Mouse (Mus musculus): ENCODE results near the gene Pnkd. TPM values are rescaled to one million over a fixed set of nuclear protein-coding genes. Genes with fewer than 3 reads are reported as not detected.

Gene Pnkd
- polyA plus RNA-seq (2015; fragmentation: Nextera tagmentation; extraction: Ambion mirVana): 104 and 114 TPM in 2 replicates

- under 1% methylated on average over 56 of the region's 56 CpGs for WGBS
- peak within 1 kb of the TSS; percentile 90 for H3K4me3 ChIP-seq
- H3K27ac ChIP-seq: peak within 1 kb of the TSS; percentile 85
- H3K9ac ChIP-seq: peak within 1 kb of the TSS; percentile 79
- peaks cover 53% of the 10 kb centered on the region for H3K36me3 ChIP-seq
- peak within 1 kb of the TSS; percentile 79 for H3K4me2 ChIP-seq
- peaks cover 37% of the 10 kb centered on the region for H3K4me1 ChIP-seq
- no peaks in the 10 kb centered on the region for H3K9me3 ChIP-seq
- ATAC-seq (ENCODE audit: insufficient number of reproducible peaks, low FRiP score, low TSS enrichment, low read depth): peak; percentile 97
- H3K27me3 ChIP-seq: no peaks in the 10 kb centered on the region
Measured at GRCm38 (mm10) chr1:74284543-74285160, at the start of gene Pnkd, which contains the start of gene Aamp. Pnkd (plus strand) TSS chr1:74284930. Aamp (minus strand) TSS chr1:74284738.

- WGBS: 2% methylated on average over 42 of the region's 55 CpGs
- Histone ChIP-seq H3K4me3 (peak within 1 kb of the TSS; percentile 94), H3K4me1 (peaks cover 30% of the 10 kb centered on the region), H3K4me2 (peak within 1 kb of the TSS; percentile 72), H3K36me3 (no peaks in the 10 kb centered on the region), H3K9me3 (no peaks in the 10 kb centered on the region), H3K9ac (peak within 1 kb of the TSS; percentile 93), H3K27me3 (no peaks in the 10 kb centered on the region), H3K27ac (peak within 1 kb of the TSS; percentile 93)
- ATAC-seq (ENCODE audit: insufficient number of reproducible peaks, low FRiP score, low TSS enrichment, low read depth): peak; percentile 90
Measured at GRCm38 (mm10) chr1:74235938-74236589, 48.7 kb upstream of the Pnkd start, which contains the start of gene Arpc2. Arpc2 (plus strand) TSS chr1:74236084.

GRCm38 (mm10) chr1:74236590-74237317 lies 48.0 kb upstream of the Pnkd start:
- Histone ChIP-seq H3K9me3 (no peaks in the 10 kb centered on the region), H3K4me1 (peaks cover 30% of the 10 kb centered on the region), H3K9ac (peak overlapping the region; percentile 93), H3K4me3 (peak overlapping the region; percentile 94), H3K27me3 (no peaks in the 10 kb centered on the region), H3K36me3 (no peaks in the 10 kb centered on the region), H3K27ac (peak overlapping the region; percentile 93), H3K4me2 (peak overlapping the region; percentile 67)
- under 1% methylated on average over 46 of the region's 57 CpGs for WGBS
- ATAC-seq (ENCODE audit: insufficient number of reproducible peaks, low FRiP score, low TSS enrichment, low read depth): peak; percentile 73; the same call in 1 of the 2 replicates

DNA sequence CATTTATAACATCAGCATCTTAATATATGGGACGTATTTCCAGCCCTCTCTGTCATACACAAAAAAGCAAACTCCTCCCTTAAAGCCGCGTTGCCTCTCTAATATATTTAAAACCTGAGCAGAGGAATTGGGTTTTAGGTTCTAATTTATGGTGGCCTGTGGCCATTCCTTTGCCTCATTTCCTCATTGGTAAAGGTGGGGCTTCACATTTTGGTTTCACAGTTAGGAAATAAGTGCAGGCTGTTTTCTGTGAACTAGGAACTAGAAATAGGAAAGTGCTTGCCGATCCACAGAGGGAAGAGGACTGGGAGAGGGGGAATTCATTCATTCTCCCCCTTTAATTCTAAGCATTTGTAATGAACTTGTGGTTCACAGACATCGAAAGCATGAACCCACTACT lies 47.1 kb upstream of the Pnkd start:
- Histone ChIP-seq H3K27ac (peak overlapping the region; percentile 54), H3K9me3 (no peaks in the 10 kb centered on the region), H3K27me3 (no peaks in the 10 kb centered on the region), H3K4me2 (peak overlapping the region; percentile 67), H3K9ac (peak overlapping the region; percentile 93; the same call in 1 of the 2 replicates), H3K36me3 (no peaks in the 10 kb centered on the region), H3K4me3 (peak overlapping the region; percentile 94), H3K4me1 (peaks cover 30% of the 10 kb centered on the region)
- WGBS: 20% methylated on average over 5 of the region's 5 CpGs
- no peak for ATAC-seq (ENCODE audit: insufficient number of reproducible peaks, low FRiP score, low TSS enrichment, low read depth)

- no peaks in the 10 kb centered on the region for H3K9me3 ChIP-seq
- H3K27me3 ChIP-seq: no peaks in the 10 kb centered on the region
- H3K36me3 ChIP-seq: no peaks in the 10 kb centered on the region
- no peak for ATAC-seq (ENCODE audit: insufficient number of reproducible peaks, low FRiP score, low TSS enrichment, low read depth)
- peak overlapping the region; percentile 67 for H3K4me2 ChIP-seq
- WGBS: 48% methylated on average over 1 of the region's 1 CpGs
- H3K9ac ChIP-seq: no peak overlapping the region
- H3K4me3 ChIP-seq: peak overlapping the region; percentile 94
- peaks cover 30% of the 10 kb centered on the region for H3K4me1 ChIP-seq
- H3K27ac ChIP-seq: peak overlapping the region; percentile 54
Measured at GRCm38 (mm10) chr1:74238136-74238535, 46.6 kb upstream of the Pnkd start.

- no peak for ATAC-seq (ENCODE audit: insufficient number of reproducible peaks, low FRiP score, low TSS enrichment, low read depth)
- Histone ChIP-seq H3K27me3 (no peaks in the 10 kb centered on the region), H3K4me2 (peak overlapping the region; percentile 30; the same call in 1 of the 2 replicates), H3K9me3 (no peaks in the 10 kb centered on the region), H3K4me3 (no peak overlapping the region; the same call in 1 of the 2 replicates), H3K36me3 (no peaks in the 10 kb centered on the region), H3K9ac (no peak overlapping the region), H3K4me1 (peaks cover 31% of the 10 kb centered on the region), H3K27ac (no peak overlapping the region)
- 46% methylated on average over 7 of the region's 7 CpGs for WGBS
Measured at GRCm38 (mm10) chr1:74239162-74239561, 45.6 kb upstream of the Pnkd start.

DNA sequence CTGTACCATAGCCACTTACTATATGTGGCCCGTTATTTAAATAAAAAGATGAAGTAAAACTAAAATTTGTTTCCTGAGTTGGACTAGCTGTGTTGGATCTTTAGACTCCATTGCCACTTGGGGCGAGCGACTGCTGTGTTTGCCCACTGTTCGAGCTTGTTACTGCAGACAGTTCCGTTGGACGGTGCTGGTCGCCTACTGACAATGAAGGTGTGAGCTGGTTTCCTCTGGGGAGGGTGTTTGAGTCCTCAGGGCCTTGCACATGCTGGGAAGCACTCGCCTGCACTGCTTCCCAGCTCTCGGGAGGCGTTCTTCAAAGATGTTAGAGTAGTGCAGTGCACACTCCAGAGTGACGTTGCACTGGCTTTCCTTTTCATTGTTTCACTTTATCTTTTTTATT lies 45.1 kb upstream of the Pnkd start:
- no peak overlapping the region for H3K27ac ChIP-seq
- H3K4me2 ChIP-seq: 0 out of 2 replicates have a peak overlapping the region, but pooled peaks have one; percentile 30
- no peak overlapping the region for H3K9ac ChIP-seq
- whole genome bisulfite sequencing: 57% methylated on average over 11 of the region's 11 CpGs
- no peak for ATAC-seq (ENCODE audit: insufficient number of reproducible peaks, low FRiP score, low TSS enrichment, low read depth)
- no peaks in the 10 kb centered on the region for H3K36me3 ChIP-seq
- peaks cover 33% of the 10 kb centered on the region for H3K4me1 ChIP-seq
- H3K9me3 ChIP-seq: no peaks in the 10 kb centered on the region
- no peaks in the 10 kb centered on the region for H3K27me3 ChIP-seq
- H3K4me3 ChIP-seq: no peak overlapping the region

DNA sequence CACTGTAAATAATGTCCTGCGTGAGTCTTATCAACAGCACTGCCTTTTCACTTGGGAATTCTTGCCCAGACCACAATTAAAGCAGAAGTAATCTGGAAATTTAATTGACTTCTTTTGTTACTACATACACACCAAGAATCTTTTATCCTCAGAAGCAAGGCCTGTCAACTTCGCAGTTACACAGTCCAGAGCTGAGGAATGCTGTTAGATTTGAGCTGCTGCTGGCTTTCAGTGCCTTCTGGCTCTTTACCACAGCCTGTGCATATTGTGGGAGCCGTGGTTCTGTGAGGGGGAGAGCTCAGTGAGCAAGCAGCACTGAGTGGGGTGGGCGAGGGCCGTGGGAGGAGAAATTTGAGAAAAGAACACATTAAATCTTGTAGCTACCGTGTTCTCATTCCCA lies 44.4 kb upstream of the Pnkd start:
- Histone ChIP-seq H3K36me3 (no peaks in the 10 kb centered on the region), H3K9ac (no peak overlapping the region), H3K4me3 (no peak overlapping the region), H3K27me3 (no peaks in the 10 kb centered on the region), H3K27ac (0 out of 2 replicates have a peak overlapping the region, but pooled peaks have one; percentile 0), H3K4me2 (no peak overlapping the region), H3K4me1 (peaks cover 33% of the 10 kb centered on the region), H3K9me3 (no peaks in the 10 kb centered on the region)
- WGBS: 30% methylated on average over 6 of the region's 6 CpGs
- ATAC-seq (ENCODE audit: insufficient number of reproducible peaks, low FRiP score, low TSS enrichment, low read depth): no peak

DNA sequence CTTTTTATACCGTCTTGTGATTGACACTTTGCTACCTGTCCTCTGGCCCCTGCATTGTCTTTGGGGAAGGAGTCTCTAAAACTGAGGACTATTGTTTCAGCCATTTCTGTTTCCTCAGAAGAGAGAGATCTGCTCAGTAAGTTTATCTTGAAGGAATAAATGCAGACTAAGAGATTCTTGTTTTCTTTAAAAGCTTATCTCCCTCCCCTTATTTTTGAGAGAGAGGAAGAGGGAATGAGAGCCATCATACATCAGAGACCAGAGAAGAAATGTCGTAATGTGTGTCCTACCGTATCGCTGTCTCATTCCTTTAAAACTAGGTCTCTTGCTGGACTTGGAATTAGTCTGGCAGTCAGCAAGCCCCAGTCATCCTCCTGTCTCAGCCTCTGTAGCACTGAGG lies 43.9 kb upstream of the Pnkd start:
- no peaks in the 10 kb centered on the region for H3K9me3 ChIP-seq
- ATAC-seq (ENCODE audit: insufficient number of reproducible peaks, low FRiP score, low TSS enrichment, low read depth): no peak
- H3K4me1 ChIP-seq: peaks cover 33% of the 10 kb centered on the region
- WGBS: 78% methylated on average over 4 of the region's 4 CpGs
- H3K27me3 ChIP-seq: no peaks in the 10 kb centered on the region
- H3K36me3 ChIP-seq: no peaks in the 10 kb centered on the region
- H3K4me3 ChIP-seq: no peak overlapping the region
- H3K4me2 ChIP-seq: no peak overlapping the region
- 0 out of 2 replicates have a peak overlapping the region, but pooled peaks have one; percentile 0 for H3K27ac ChIP-seq
- H3K9ac ChIP-seq: no peak overlapping the region

GRCm38 (mm10) chr1:74245525-74245924 lies 39.2 kb upstream of the Pnkd start:
- WGBS: 85% methylated on average over 2 of the region's 2 CpGs
- Histone ChIP-seq H3K4me3 (no peak overlapping the region), H3K4me2 (no peak overlapping the region), H3K27ac (no peak overlapping the region), H3K27me3 (no peaks in the 10 kb centered on the region), H3K36me3 (peaks cover 21% of the 10 kb centered on the region), H3K9ac (no peak overlapping the region), H3K4me1 (peaks cover 3% of the 10 kb centered on the region; the same call in 1 of the 2 replicates), H3K9me3 (no peaks in the 10 kb centered on the region)
- ATAC-seq (ENCODE audit: insufficient number of reproducible peaks, low FRiP score, low TSS enrichment, low read depth): no peak

- no peak for ATAC-seq (ENCODE audit: insufficient number of reproducible peaks, low FRiP score, low TSS enrichment, low read depth)
- 41% methylated on average over 1 of the region's 1 CpGs for WGBS
- Histone ChIP-seq H3K4me3 (no peak overlapping the region), H3K4me1 (peaks cover 3% of the 10 kb centered on the region; the same call in 1 of the 2 replicates), H3K9ac (no peak overlapping the region), H3K27me3 (no peaks in the 10 kb centered on the region), H3K36me3 (peaks cover 50% of the 10 kb centered on the region), H3K4me2 (no peak overlapping the region), H3K27ac (peak overlapping the region; percentile 77), H3K9me3 (no peaks in the 10 kb centered on the region)
Measured at GRCm38 (mm10) chr1:74248799-74249198, 35.9 kb upstream of the Pnkd start.

Data from limb, embryonic 15.5 days (tissue).